Mouse (Mus musculus) gastrocnemius, adult 2 months (tissue): ENCODE data around the gene 2410131K14Rik. TPM values are rescaled to one million over a fixed set of nuclear protein-coding genes. Genes with fewer than 3 reads are reported as not detected.

Experiments used
- DNase-seq: peaks from one replicate; pipeline ENCODE4 v3.0.0; 2022
- H3K27ac ChIP-seq: fragments of 200-600 bp; 2 replicates; pipeline ENCODE4 v1.8.1; 2022; ENCODE audit warnings: mild to moderate bottlenecking
- H3K4me3 ChIP-seq: fragments of 200-600 bp; 2 replicates; pipeline ENCODE4 v1.8.1; 2022; ENCODE audit warnings: mild to moderate bottlenecking, moderate library complexity
- CTCF ChIP-seq: fragments of 200-600 bp; IDR thresholded peaks from 2 replicates; pipeline ENCODE4 v1.8.1; 2022; ENCODE audit warnings: antibody characterized with exemption, mild to moderate bottlenecking, moderate library complexity
- intact Hi-C: fragments of 180-260 bp; cut with DNase I; formaldehyde crosslinking; loops from one replicate; pipeline ENCODE4 v1.15.1; 2025
- total RNA-seq, 2 experiments: library from RNA; stranded (reverse); gene quantifications; 2 replicates each; pipeline ENCODE4 v1.2.3; 2021

2410131K14Rik gene
- total RNA-seq, 2 experiments from 2014 or later: 3.5 to 5.4 TPM

GRCm38 (mm10) chr5:118239671-118240070 lies 5.4 kb upstream of the 2410131K14Rik start:
- DNase-seq: peak; percentile 51
- intact Hi-C loops: no loop called here
- no peak for TF ChIP-seq CTCF

GRCm38 (mm10) chr5:118245606-118246308 lies 730 bp downstream of the 2410131K14Rik start:
- no peak for DNase-seq
- intact Hi-C loops: no loop called here
- Histone ChIP-seq H3K27ac (peak overlapping the region; percentile 94), H3K4me3 (peak overlapping the region; percentile 74)
- no peak for TF ChIP-seq CTCF

More at GRCm38 (mm10) chr5:118239671-118240070, 5.4 kb upstream of the 2410131K14Rik start:
- H3K4me3 ChIP-seq: no peak overlapping the region
- H3K27ac ChIP-seq: peak overlapping the region; percentile 43; the same call in 1 of the 2 replicates

DNA sequence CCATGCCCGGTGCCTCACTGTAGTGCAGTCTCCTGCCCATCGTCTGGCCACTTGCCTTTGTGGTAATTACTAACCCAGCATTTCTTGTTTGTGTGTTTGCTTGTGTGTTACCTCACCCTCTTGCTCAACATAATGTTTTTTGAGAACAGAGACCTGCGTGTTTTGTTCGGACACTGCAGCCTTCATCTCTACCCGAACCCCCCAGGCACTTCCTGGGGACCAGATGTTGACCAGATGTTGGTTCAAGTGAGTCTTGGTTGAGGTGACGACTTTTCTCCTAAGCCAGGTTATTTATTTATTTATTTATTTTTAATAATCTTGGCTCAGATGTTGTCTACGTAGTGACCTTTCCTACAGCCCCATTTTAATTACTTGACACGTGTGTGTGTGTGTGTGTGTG lies 2.4 kb downstream of the 2410131K14Rik start:
- no peak for DNase-seq
- intact Hi-C loops: no loop called here
- Histone ChIP-seq H3K4me3 (no peak overlapping the region), H3K27ac (no peak overlapping the region)
- TF ChIP-seq CTCF: no peak

- Histone ChIP-seq H3K4me3 (no peak overlapping the region), H3K27ac (no peak overlapping the region)
- intact Hi-C loops: no loop called here
- no peak for TF ChIP-seq CTCF
- no peak for DNase-seq
These were observed 6.0 kb downstream of the 2410131K14Rik start for GRCm38 (mm10) chr5:118250987-118251386.

DNA sequence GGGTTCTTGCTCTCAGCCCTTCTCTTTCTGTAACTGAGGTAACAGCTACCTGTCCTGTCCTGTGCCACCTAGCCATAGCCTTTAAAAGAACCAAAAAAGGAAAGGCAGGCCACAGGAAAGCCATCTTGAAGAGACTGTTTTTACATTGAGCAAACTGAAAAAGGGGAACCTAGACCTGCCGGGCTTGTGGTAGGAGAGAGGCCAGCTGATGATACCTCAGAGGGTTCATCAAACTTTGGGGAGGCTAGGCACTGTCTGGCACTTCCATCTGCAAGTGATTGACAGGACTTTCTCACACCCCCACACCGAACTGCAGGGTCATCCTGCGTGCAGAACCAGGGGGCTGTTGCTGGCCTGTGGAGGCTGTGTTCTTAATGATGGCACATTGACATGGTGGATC lies 8.5 kb downstream of the 2410131K14Rik start:
- H3K4me3 ChIP-seq: no peak overlapping the region
- no peak for TF ChIP-seq CTCF
- DNase-seq: no peak

GRCm38 (mm10) chr5:118256981-118257380 lies 12.0 kb downstream of the 2410131K14Rik start:
- peak; percentile 31; the same call in 1 of the 2 replicates for TF ChIP-seq CTCF
- intact Hi-C loops: no loop called here
- Histone ChIP-seq H3K4me3 (no peak overlapping the region), H3K27ac (no peak overlapping the region)
- no peak for DNase-seq

More for the DNA sequence above, 8.5 kb downstream of the 2410131K14Rik start:
- no peak overlapping the region for H3K27ac ChIP-seq
- intact Hi-C loops: no loop called here

- intact Hi-C loops: no loop called here
- no peak for DNase-seq
- no peak for TF ChIP-seq CTCF
- Histone ChIP-seq H3K4me3 (no peak overlapping the region), H3K27ac (no peak overlapping the region)
These were observed 14.1 kb downstream of the 2410131K14Rik start for GRCm38 (mm10) chr5:118259152-118259551.

DNA sequence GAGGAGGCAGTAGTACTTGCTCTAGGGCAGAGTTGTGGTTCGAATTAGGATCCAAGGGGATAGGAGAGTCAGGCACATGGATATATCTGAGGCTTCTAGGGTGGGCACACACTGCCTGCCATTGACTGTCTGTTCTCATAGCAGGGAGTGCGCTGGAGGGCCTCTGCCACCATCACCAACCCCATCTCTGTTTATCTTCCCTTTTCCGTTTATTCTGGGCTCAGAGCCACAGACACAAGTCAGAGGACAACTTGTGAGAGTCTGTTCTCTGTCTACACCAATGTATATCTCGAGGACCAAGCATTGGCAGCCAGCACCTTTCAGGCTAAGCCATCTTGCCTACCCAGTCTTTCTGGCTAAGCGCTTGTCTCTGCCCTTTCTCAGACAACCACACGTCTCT lies 14.6 kb downstream of the 2410131K14Rik start:
- intact Hi-C loops: no loop called here
- TF ChIP-seq CTCF: no peak
- no peak for DNase-seq
- Histone ChIP-seq H3K4me3 (no peak overlapping the region), H3K27ac (no peak overlapping the region)

DNA sequence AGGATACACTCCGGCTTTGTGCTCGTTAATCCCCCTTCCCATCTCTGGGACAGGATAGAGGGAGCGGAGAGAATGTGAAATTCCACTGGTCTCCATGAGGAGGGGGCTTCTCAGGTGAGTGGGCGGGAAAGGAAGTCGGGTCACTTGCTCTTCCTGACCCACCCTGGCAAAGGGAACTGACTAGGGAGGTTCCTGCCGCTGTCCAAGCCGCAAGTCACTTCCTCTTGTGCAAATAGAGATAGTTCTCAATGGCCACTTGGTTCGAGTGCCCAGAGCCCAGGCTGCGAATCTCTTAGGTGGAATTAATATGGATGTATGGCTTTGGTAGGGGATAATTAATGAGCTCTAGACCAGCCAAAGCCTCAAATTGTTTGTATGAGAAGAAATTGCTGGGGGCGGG lies 15.0 kb downstream of the 2410131K14Rik start:
- H3K4me3 ChIP-seq: no peak overlapping the region
- no peak overlapping the region for H3K27ac ChIP-seq
- intact Hi-C loops: no loop called here
- DNase-seq: no peak
- no peak for TF ChIP-seq CTCF

GRCm38 (mm10) chr5:118260642-118261041 lies 15.6 kb downstream of the 2410131K14Rik start:
- no peak overlapping the region for H3K27ac ChIP-seq
- intact Hi-C loops: no loop called here
- no peak for TF ChIP-seq CTCF
- no peak for DNase-seq
- H3K4me3 ChIP-seq: no peak overlapping the region

- TF ChIP-seq CTCF: no peak
- Histone ChIP-seq H3K27ac (no peak overlapping the region), H3K4me3 (no peak overlapping the region)
- intact Hi-C loops: no loop called here
- DNase-seq: no peak
These were observed 16.2 kb downstream of the 2410131K14Rik start for GRCm38 (mm10) chr5:118261181-118261580.

GRCm38 (mm10) chr5:118262418-118262817 lies 17.4 kb downstream of the 2410131K14Rik start:
- no peak for DNase-seq
- no peak for TF ChIP-seq CTCF
- Histone ChIP-seq H3K4me3 (no peak overlapping the region), H3K27ac (no peak overlapping the region)
- intact Hi-C loops: no loop called here

- intact Hi-C loops: no loop called here
- TF ChIP-seq CTCF: no peak; the same call in 1 of the 2 replicates
- Histone ChIP-seq H3K27ac (no peak overlapping the region), H3K4me3 (no peak overlapping the region)
- DNase-seq: no peak
These were observed 19.3 kb downstream of the 2410131K14Rik start for GRCm38 (mm10) chr5:118264279-118264678.

GRCm38 (mm10) chr5:118265366-118265765 lies 20.3 kb downstream of the 2410131K14Rik start:
- no peak overlapping the region for H3K27ac ChIP-seq
- intact Hi-C loops: loop anchor here (5.0 kb wide), 3 partner anchors 62 to 492 kb away; no protein-coding TSS in a partner anchor
- no peak for TF ChIP-seq CTCF
- no peak for DNase-seq
- no peak overlapping the region for H3K4me3 ChIP-seq
